Mouse (Mus musculus) forebrain, embryonic 11.5 days (tissue): ENCODE measurements around the gene Dpp4. TPM values are rescaled to one million over a fixed set of nuclear protein-coding genes. Genes with fewer than 3 reads are reported as not detected.

Experiments
- ATAC-seq: fragments of 200-750 bp; cut with Nextera tagmentation; replicated peaks from 2 replicates; pipeline ENCODE4 v1.8.0; 2017; ENCODE audit warnings: moderate TSS enrichment; ENCODE audit not compliant: low FRiP score
- DNase-seq: peaks from one replicate; pipeline ENCODE4 v3.0.0-alpha.2; 2017; ENCODE audit warnings: low spot score
- H3K27ac ChIP-seq: fragments of 300-500 bp; sonication (generic); 2 replicates; pipeline ENCODE4 v1.5.1; 2014; ENCODE audit warnings: low read depth, low read length
- H3K27me3 ChIP-seq: fragments of 300-500 bp; sonication (generic); 2 replicates; pipeline ENCODE4 v1.6.1; 2014; ENCODE audit warnings: mild to moderate bottlenecking, low read length, mixed read lengths; ENCODE audit not compliant: control insufficient read depth, insufficient read depth
- H3K36me3 ChIP-seq: fragments of 300-500 bp; sonication (generic); 2 replicates; pipeline ENCODE4 v1.6.1; 2014; ENCODE audit warnings: mild to moderate bottlenecking, low read length, moderate library complexity, mixed read lengths; ENCODE audit not compliant: control insufficient read depth, insufficient read depth
- H3K4me1 ChIP-seq: fragments of 300-500 bp; sonication (generic); replicated peaks from 2 replicates; pipeline ENCODE4 v1.6.1; 2014; ENCODE audit warnings: low read length, mixed read lengths; ENCODE audit not compliant: control insufficient read depth, insufficient read depth
- H3K4me2 ChIP-seq: fragments of 300-500 bp; sonication (generic); 2 replicates; pipeline ENCODE4 v1.6.1; 2014; ENCODE audit warnings: low read depth, mild to moderate bottlenecking, low read length, moderate library complexity, mixed read lengths; ENCODE audit not compliant: severe bottlenecking
- H3K4me3 ChIP-seq: fragments of 300-500 bp; sonication (generic); 2 replicates; pipeline ENCODE4 v1.5.1; 2014; ENCODE audit warnings: low read depth, low read length
- H3K9ac ChIP-seq: fragments of 300-500 bp; sonication (generic); 2 replicates; pipeline ENCODE4 v1.6.1; 2014; ENCODE audit warnings: low read length
- H3K9me3 ChIP-seq: fragments of 300-500 bp; sonication (generic); 2 replicates; pipeline ENCODE4 v1.6.1; 2016; ENCODE audit warnings: low read length, mixed read lengths; ENCODE audit not compliant: control insufficient read depth
- whole genome bisulfite sequencing: fragments of 180-500 bp; shearing (Covaris S2); extraction: QIAGEN DNeasy Blood & Tissue Kit; methylation state at CpG from one replicate; pipeline ENCODE4 v1.1.7; 2014; 5-methylcytosine and 5-hydroxymethylcytosine counted together
- polyA plus RNA-seq: library from polyadenylated mRNA; unstranded; fragments of >200 nt; fragmentation: Nextera tagmentation; extraction: Ambion mirVana; gene quantifications from 2 replicates; pipeline ENCODE4 v1.2.1, GENCODE M21; 2014

The Dpp4 gene
- polyA plus RNA-seq, 1 experiment from 2014 or later, result 0.57 TPM

GRCm38 (mm10) chr2:62449692-62450346 is 37.8 kb upstream of the Dpp4 start:
- H3K4me1 ChIP-seq, result no peaks in the 10 kb centered on the region
- H3K4me2 ChIP-seq, result no peak overlapping the region
- no peak overlapping the region for H3K27ac ChIP-seq
- no peak overlapping the region for H3K4me3 ChIP-seq
- no peaks in the 10 kb centered on the region for H3K36me3 ChIP-seq
- H3K9me3 ChIP-seq, result no peaks in the 10 kb centered on the region
- WGBS, result 95% methylated on average over 5 of the region's 5 CpGs
- ATAC-seq (no peak), DNase-seq (no peak)
- no peak overlapping the region for H3K9ac ChIP-seq
- no peaks in the 10 kb centered on the region for H3K27me3 ChIP-seq

GRCm38 (mm10) chr2:62440802-62441544 is 28.9 kb upstream of the Dpp4 start:
- Histone ChIP-seq H3K4me1 (no peaks in the 10 kb centered on the region), H3K9ac (no peak overlapping the region), H3K27ac (no peak overlapping the region), H3K27me3 (no peaks in the 10 kb centered on the region), H3K9me3 (no peaks in the 10 kb centered on the region), H3K36me3 (no peaks in the 10 kb centered on the region), H3K4me2 (no peak overlapping the region), H3K4me3 (no peak overlapping the region)
- DNase-seq, result no peak
- no peak; the same call in 1 of the 2 replicates for ATAC-seq
- WGBS, result 66% methylated on average over 13 of the region's 13 CpGs

GRCm38 (mm10) chr2:62440083-62440482 is 28.1 kb upstream of the Dpp4 start:
- Histone ChIP-seq H3K36me3 (no peaks in the 10 kb centered on the region), H3K27ac (no peak overlapping the region), H3K4me1 (no peaks in the 10 kb centered on the region), H3K4me3 (no peak overlapping the region), H3K4me2 (no peak overlapping the region), H3K9ac (no peak overlapping the region), H3K9me3 (no peaks in the 10 kb centered on the region), H3K27me3 (no peaks in the 10 kb centered on the region)
- WGBS, result 87% methylated on average over 4 of the region's 4 CpGs
- no peak for DNase-seq
- no peak for ATAC-seq

- Histone ChIP-seq H3K9me3 (no peaks in the 10 kb centered on the region), H3K4me3 (no peak overlapping the region), H3K27me3 (no peaks in the 10 kb centered on the region), H3K36me3 (no peaks in the 10 kb centered on the region), H3K4me2 (no peak overlapping the region), H3K9ac (no peak overlapping the region), H3K4me1 (no peaks in the 10 kb centered on the region), H3K27ac (no peak overlapping the region)
- no peak for ATAC-seq
- no peak for DNase-seq
- 88% methylated on average over 8 of the region's 8 CpGs for WGBS
Observed at GRCm38 (mm10) chr2:62431245-62431795, 19.3 kb upstream of the Dpp4 start.

GRCm38 (mm10) chr2:62425941-62426340 is 13.9 kb upstream of the Dpp4 start:
- ATAC-seq, result no peak
- DNase-seq, result no peak
- H3K36me3 ChIP-seq, result no peaks in the 10 kb centered on the region
- no peak overlapping the region for H3K9ac ChIP-seq
- no peak overlapping the region for H3K27ac ChIP-seq
- 89% methylated on average over 3 of the region's 3 CpGs for WGBS
- H3K27me3 ChIP-seq, result no peaks in the 10 kb centered on the region
- no peaks in the 10 kb centered on the region for H3K9me3 ChIP-seq
- H3K4me3 ChIP-seq, result no peak overlapping the region
- no peaks in the 10 kb centered on the region for H3K4me1 ChIP-seq
- H3K4me2 ChIP-seq, result no peak overlapping the region

GRCm38 (mm10) chr2:62423343-62423776 is 11.3 kb upstream of the Dpp4 start:
- no peak overlapping the region for H3K9ac ChIP-seq
- DNase-seq (no peak), ATAC-seq (no peak)
- H3K36me3 ChIP-seq, result no peaks in the 10 kb centered on the region
- H3K27me3 ChIP-seq, result no peaks in the 10 kb centered on the region
- H3K4me2 ChIP-seq, result no peak overlapping the region
- no peak overlapping the region for H3K4me3 ChIP-seq
- no peak overlapping the region for H3K27ac ChIP-seq
- no peaks in the 10 kb centered on the region for H3K9me3 ChIP-seq
- 58% methylated on average over 4 of the region's 4 CpGs for WGBS
- H3K4me1 ChIP-seq, result no peaks in the 10 kb centered on the region

- Histone ChIP-seq H3K36me3 (no peaks in the 10 kb centered on the region), H3K27me3 (no peaks in the 10 kb centered on the region), H3K9me3 (no peaks in the 10 kb centered on the region), H3K4me2 (no peak overlapping the region), H3K4me3 (no peak overlapping the region), H3K4me1 (no peaks in the 10 kb centered on the region), H3K27ac (no peak overlapping the region), H3K9ac (no peak overlapping the region)
- ATAC-seq (no peak), DNase-seq (no peak)
- 70% methylated on average over 6 of the region's 6 CpGs for WGBS
Observed at GRCm38 (mm10) chr2:62422515-62423342, 10.7 kb upstream of the Dpp4 start.

GRCm38 (mm10) chr2:62421229-62421628 is 9.2 kb upstream of the Dpp4 start:
- H3K4me3 ChIP-seq, result no peak overlapping the region
- H3K4me1 ChIP-seq, result no peaks in the 10 kb centered on the region
- no peak overlapping the region for H3K9ac ChIP-seq
- no peaks in the 10 kb centered on the region for H3K9me3 ChIP-seq
- ATAC-seq (no peak), DNase-seq (no peak)
- H3K27me3 ChIP-seq, result no peaks in the 10 kb centered on the region
- 97% methylated on average over 4 of the region's 4 CpGs for WGBS
- no peak overlapping the region for H3K27ac ChIP-seq
- H3K4me2 ChIP-seq, result no peak overlapping the region
- H3K36me3 ChIP-seq, result no peaks in the 10 kb centered on the region
